In the genomic region with DNA sequence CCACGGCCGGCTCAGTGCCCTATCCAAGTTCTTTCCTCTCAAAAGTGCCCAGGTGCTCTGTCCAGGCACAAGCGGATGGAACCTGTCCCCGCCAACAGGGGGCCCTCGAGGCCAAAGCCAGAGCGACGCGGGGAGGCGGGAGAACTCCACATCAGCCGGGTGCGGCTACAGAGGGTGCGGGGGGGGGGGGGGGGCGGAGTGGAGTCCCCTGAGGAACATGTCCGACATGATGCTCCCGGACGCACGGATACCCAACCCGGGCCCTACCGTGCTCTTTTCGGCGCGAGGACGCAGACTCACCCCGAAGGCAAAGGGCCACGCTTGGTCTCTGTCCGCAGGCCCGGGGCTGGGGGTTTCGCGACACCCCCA, we compare ENCODE assay signal across 8 mouse cellular contexts. TPM values are rescaled to one million over a fixed set of nuclear protein-coding genes. Genes with fewer than 3 reads are reported as not detected.
A peak's percentile ranks its signal among the peaks of the same experiment; 100 is the strongest.
DNase-seq lines count a peak whose midpoint lies in the region; ATAC-seq and TF ChIP-seq lines count a peak whose summit lies in the region.

No protein-coding gene starts in this region.

- H3K4me3 ChIP-seq in ES-E14 (ENCODE audit: insufficient read depth in 1 of 2, low read depth in 1 of 2, low read length in 2 of 2, poor library complexity in 1 of 2, severe bottlenecking in 1 of 2) (peak overlapping the region; percentile 79 to 82), macrophage (ENCODE audit: inconsistent target) (peak overlapping the region; percentile 39)
- H3K4me3 ChIP-seq in forebrain, embryonic 13.5 days = peak overlapping the region; percentile 59

- peak; percentile 70 for ATAC-seq in forebrain, embryonic 13.5 days

- WGBS in forebrain, embryonic 13.5 days = under 1% methylated on average over 29 of the region's 29 CpGs
- WGBS in macrophage (ENCODE audit: missing documents) = under 1% methylated on average over 23 of the region's 29 CpGs

- in situ Hi-C loops in ES-E14 (cut with MboI; ENCODE audit: low sequenced_read_pairs in 2 of 2, unreplicated experiment in 2 of 2) = no loop called here

- H3K79me2 ChIP-seq in macrophage (ENCODE audit: inconsistent target) = peaks cover 49% of the 10 kb centered on the region

- H3K36me3 ChIP-seq in ES-E14 (ENCODE audit: control insufficient read depth, insufficient read depth, low read length, poor library complexity, severe bottlenecking) = no peaks in the 10 kb centered on the region
- H3K36me3 ChIP-seq in forebrain, embryonic 13.5 days (ENCODE audit: poor library complexity, severe bottlenecking) = no peaks in the 10 kb centered on the region
- H3K36me3 ChIP-seq in macrophage (ENCODE audit: inconsistent target) = no peaks in the 10 kb centered on the region

- H3K4me1 ChIP-seq in ES-E14 (ENCODE audit: control insufficient read depth in 2 of 2, insufficient read depth in 2 of 2, low read length in 2 of 2, poor library complexity in 1 of 2) = peaks cover 3 to 20% of the 10 kb centered on the region in 2 experiments; a peak in 3 of 4 replicates
- H3K4me1 ChIP-seq in forebrain, embryonic 13.5 days = peaks cover 33% of the 10 kb centered on the region

- intact Hi-C loops in heart, postnatal 14 days (cut with DNase I) = loop anchor here (2.0 kb wide), 1 partner anchor 13 kb away; no protein-coding TSS in a partner anchor

- H3K4me2 ChIP-seq in forebrain, embryonic 13.5 days = peak overlapping the region; percentile 98

- H3K27me3 ChIP-seq in forebrain, embryonic 13.5 days = peaks cover 47% of the 10 kb centered on the region

- H3K27ac ChIP-seq in ES-E14 (ENCODE audit: insufficient read depth, low read depth, low read length, poor library complexity, severe bottlenecking) (peak overlapping the region; percentile 11; the same call in 1 of the 2 replicates), macrophage (no peak overlapping the region)
- no peak overlapping the region for H3K27ac ChIP-seq in forebrain, embryonic 13.5 days

- no peaks in the 10 kb centered on the region for H3K9me3 ChIP-seq in ES-E14 (ENCODE audit: control insufficient read depth, insufficient read depth, low read depth, low read length)
- no peaks in the 10 kb centered on the region for H3K9me3 ChIP-seq in forebrain, embryonic 13.5 days (replicated peaks)

- DNase-seq in ES-E14 (ENCODE audit: low read depth, low spot score) (no peak), adipocyte (ENCODE audit: low spot score) (no peak)
- peak; percentile 89 for DNase-seq in brain, adult 2 months (ENCODE audit: low read depth, low spot score)
- DNase-seq in heart, postnatal 14 days = peak; percentile 84 to 85
- DNase-seq in kidney, postnatal 25 days = peak; percentile 87 to 92
- peak; percentile 31 to 41 for DNase-seq in right cerebral cortex, adult 2 months (ENCODE audit: low spot score in 2 of 2)

- peak overlapping the region; percentile 17 for H3K9ac ChIP-seq in ES-E14 (ENCODE audit: insufficient read depth, low read depth, low read length, poor library complexity, severe bottlenecking)
- H3K9ac ChIP-seq in forebrain, embryonic 13.5 days = peak overlapping the region; percentile 69

TF ChIP-seq in ES-E14, 5 proteins besides CTCF, POLR2A, EP300 and RAD21:
- TF ChIP-seq ZC3H11A (IDR thresholded peaks at IDR 0.05; ENCODE audit: borderline replicate concordance, low read depth, low read length) = no peak
- TF ChIP-seq MAFK (IDR thresholded peaks at IDR 0.05; ENCODE audit: insufficient read depth, low read depth, low read length) = no peak
- TF ChIP-seq ZNF384 (IDR thresholded peaks at IDR 0.05; ENCODE audit: low read depth, low read length) = no peak
- no peak for TF ChIP-seq HCFC1 (IDR thresholded peaks at IDR 0.05; ENCODE audit: borderline replicate concordance, insufficient read depth, low read length)
- no peak for TF ChIP-seq CHD2 (IDR thresholded peaks at IDR 0.05; ENCODE audit: low read depth, low read length)

RNA-seq across cellular contexts. Expression of a gene that starts 0.4 kb away (rescaled TPM):
- 13.6 and 24.0 TPM in 2 replicates for total RNA-seq in ES-E14 (2012; rRNA removed)
- 3.4 and 4.5 TPM in 2 replicates for polyA plus RNA-seq in forebrain, embryonic 13.5 days (2015; fragmentation: Nextera tagmentation; extraction: Ambion mirVana)
- total RNA-seq in heart, postnatal 14 days (2021) = 10 to 100 TPM; 12.0 to 12.7 TPM
- total RNA-seq in macrophage (2018; cell fraction: chromatin; rRNA removed) = 10 to 100 TPM in 15 of 26 experiments, 1 to 10 TPM in 11; 1.0 to 26.5 (median 13.6) TPM
- 10 to 100 TPM; 10.7 to 55.1 (median 38.2) TPM for total RNA-seq in macrophage (2018; cell fraction: cytosol; rRNA removed)
- total RNA-seq in macrophage (2018; cell fraction: nucleus; rRNA removed) = 10 to 100 TPM; 13.4 to 65.3 (median 42.6) TPM
- polyA plus RNA-seq in macrophage (2018) = 18.5 to 64.2 TPM (median 46.5 TPM) in 3 replicates

Comparison
In these comparisons a context has a peak if more than half of its experiments do, and no peak if none do; other contexts are left out.
1. DNase-seq: peak in brain, adult 2 months (single experiment), heart, postnatal 14 days (2 of 2), kidney, postnatal 25 days (2 of 2) and right cerebral cortex, adult 2 months (2 of 2); none in ES-E14 (single experiment) and adipocyte (single experiment).
2. Peak in every context shown above with its lines, with median percentiles within 50 percentile points of each other: H3K4me3 ChIP-seq.